Mouse (Mus musculus) midbrain, embryonic 11.5 days (tissue): ENCODE measurements around the gene Srrd. TPM values are rescaled to one million over a fixed set of nuclear protein-coding genes. Genes with fewer than 3 reads are reported as not detected.

ENCODE experiments used
- ATAC-seq: fragments of 200-750 bp; cut with Nextera tagmentation; 2 replicates; pipeline ENCODE4 v1.8.0; 2017; ENCODE audit warnings: moderate TSS enrichment, moderate library complexity; ENCODE audit not compliant: low FRiP score
- DNase-seq: peaks from one replicate; pipeline ENCODE4 v3.0.0; 2015; ENCODE audit warnings: low spot score; ENCODE audit errors: missing footprints
- H3K27ac ChIP-seq: fragments of 300-500 bp; sonication (generic); 2 replicates; pipeline ENCODE4 v1.5.1; 2014; ENCODE audit warnings: low read depth, low read length
- H3K27me3 ChIP-seq: fragments of 300-500 bp; sonication (generic); 2 replicates; pipeline ENCODE4 v1.6.1; 2014; ENCODE audit warnings: mild to moderate bottlenecking, low read length, moderate library complexity, mixed read lengths; ENCODE audit not compliant: control insufficient read depth, insufficient read depth
- H3K36me3 ChIP-seq: fragments of 300-500 bp; sonication (generic); 2 replicates; pipeline ENCODE4 v1.6.1; 2014; ENCODE audit warnings: mild to moderate bottlenecking, low read length, moderate library complexity, mixed read lengths; ENCODE audit not compliant: control insufficient read depth, insufficient read depth
- H3K4me1 ChIP-seq: fragments of 300-500 bp; sonication (generic); 2 replicates; pipeline ENCODE4 v1.6.1; 2014; ENCODE audit warnings: low read length; ENCODE audit not compliant: control insufficient read depth, insufficient read depth
- H3K4me2 ChIP-seq: fragments of 300-500 bp; sonication (generic); 2 replicates; pipeline ENCODE4 v1.6.1; 2014; ENCODE audit warnings: mild to moderate bottlenecking, moderate library complexity
- H3K4me3 ChIP-seq: fragments of 300-500 bp; sonication (generic); 2 replicates; pipeline ENCODE4 v1.5.1; 2014; ENCODE audit warnings: low read depth, low read length
- H3K9ac ChIP-seq: fragments of 300-500 bp; sonication (generic); 2 replicates; pipeline ENCODE4 v1.6.1; 2014; ENCODE audit warnings: low read length
- H3K9me3 ChIP-seq: fragments of 300-500 bp; sonication (generic); 2 replicates; pipeline ENCODE4 v1.6.1; 2016; ENCODE audit warnings: low read length; ENCODE audit not compliant: control insufficient read depth
- WGBS: fragments of 180-500 bp; shearing (Covaris S2); extraction: QIAGEN DNeasy Blood & Tissue Kit; methylation state at CpG from one replicate; pipeline ENCODE4 v1.1.7; 2014; 5-methylcytosine and 5-hydroxymethylcytosine counted together
- polyA plus RNA-seq: library from polyadenylated mRNA; unstranded; fragments of >200 nt; fragmentation: Nextera tagmentation; extraction: Ambion mirVana; gene quantifications from 2 replicates; pipeline ENCODE4 v1.2.1, GENCODE M21; 2014

Gene Srrd
- polyA plus RNA-seq, 1 experiment from 2014 or later: 46.0 TPM

- no peak for DNase-seq
- 64% methylated on average over 5 of the region's 5 CpGs for WGBS
- Histone ChIP-seq H3K4me1 (no peaks in the 10 kb centered on the region; the same call in 1 of the 2 replicates), H3K9ac (no peak overlapping the region), H3K27ac (no peak overlapping the region), H3K27me3 (no peaks in the 10 kb centered on the region), H3K4me3 (no peak overlapping the region), H3K36me3 (no peaks in the 10 kb centered on the region), H3K4me2 (no peak overlapping the region), H3K9me3 (no peaks in the 10 kb centered on the region)
- no peak for ATAC-seq
Observed at GRCm38 (mm10) chr5:112317328-112317727, 25.5 kb downstream of the Srrd start.

- Histone ChIP-seq H3K4me3 (no peak overlapping the region), H3K27ac (no peak overlapping the region), H3K4me1 (no peaks in the 10 kb centered on the region; the same call in 1 of the 2 replicates), H3K27me3 (no peaks in the 10 kb centered on the region), H3K36me3 (no peaks in the 10 kb centered on the region), H3K4me2 (no peak overlapping the region), H3K9me3 (no peaks in the 10 kb centered on the region), H3K9ac (no peak overlapping the region)
- 60% methylated on average over 5 of the region's 5 CpGs for WGBS
- ATAC-seq (no peak), DNase-seq (no peak)
Observed at GRCm38 (mm10) chr5:112316468-112316867, 26.4 kb downstream of the Srrd start.

- WGBS: 61% methylated on average over 11 of the region's 11 CpGs
- H3K27me3 ChIP-seq: no peaks in the 10 kb centered on the region
- H3K9ac ChIP-seq: no peak overlapping the region
- H3K4me3 ChIP-seq: no peak overlapping the region
- no peaks in the 10 kb centered on the region for H3K36me3 ChIP-seq
- ATAC-seq (no peak), DNase-seq (no peak)
- no peak overlapping the region for H3K4me2 ChIP-seq
- H3K4me1 ChIP-seq: no peaks in the 10 kb centered on the region; the same call in 1 of the 2 replicates
- H3K27ac ChIP-seq: no peak overlapping the region
- H3K9me3 ChIP-seq: no peaks in the 10 kb centered on the region
Observed at GRCm38 (mm10) chr5:112313222-112313885, 29.5 kb downstream of the Srrd start.

DNA sequence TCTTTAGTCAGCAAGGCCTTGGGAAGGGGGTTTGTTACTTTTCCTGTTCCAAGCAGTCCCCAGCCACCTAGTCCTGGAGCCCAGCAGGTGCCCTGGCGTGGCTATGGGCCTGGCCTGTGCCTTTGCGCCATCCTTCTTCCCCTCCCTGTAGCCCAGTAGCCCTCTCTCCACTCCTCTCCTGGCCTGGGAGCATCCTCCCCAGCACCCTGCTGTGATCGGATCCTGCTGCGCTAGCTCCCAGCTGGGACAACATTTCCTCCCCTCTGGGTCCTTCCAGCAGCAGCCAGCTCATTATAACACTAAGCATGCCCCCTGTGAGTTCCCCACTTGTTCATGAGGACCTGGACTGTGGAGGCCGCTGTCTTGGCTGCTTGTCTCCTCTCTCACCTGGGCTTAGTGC lies 37.0 kb downstream of the Srrd start:
- 53% methylated on average over 5 of the region's 5 CpGs for WGBS
- DNase-seq: no peak
- no peak overlapping the region for H3K9ac ChIP-seq
- H3K4me2 ChIP-seq: no peak overlapping the region
- no peaks in the 10 kb centered on the region for H3K4me1 ChIP-seq
- H3K9me3 ChIP-seq: no peaks in the 10 kb centered on the region
- H3K36me3 ChIP-seq: peaks cover 3% of the 10 kb centered on the region; the same call in 1 of the 2 replicates
- H3K27ac ChIP-seq: no peak overlapping the region
- H3K27me3 ChIP-seq: no peaks in the 10 kb centered on the region
- no peak for ATAC-seq
- no peak overlapping the region for H3K4me3 ChIP-seq

- no peak for DNase-seq
- no peak overlapping the region for H3K4me2 ChIP-seq
- H3K36me3 ChIP-seq: no peaks in the 10 kb centered on the region
- no peak overlapping the region for H3K9ac ChIP-seq
- no peaks in the 10 kb centered on the region for H3K9me3 ChIP-seq
- 91% methylated on average over 5 of the region's 5 CpGs for WGBS
- no peak overlapping the region for H3K4me3 ChIP-seq
- no peak overlapping the region for H3K27ac ChIP-seq
- no peaks in the 10 kb centered on the region for H3K27me3 ChIP-seq
- no peaks in the 10 kb centered on the region for H3K4me1 ChIP-seq
- ATAC-seq: no peak
Observed at GRCm38 (mm10) chr5:112302310-112302709, 40.5 kb downstream of the Srrd start.

DNA sequence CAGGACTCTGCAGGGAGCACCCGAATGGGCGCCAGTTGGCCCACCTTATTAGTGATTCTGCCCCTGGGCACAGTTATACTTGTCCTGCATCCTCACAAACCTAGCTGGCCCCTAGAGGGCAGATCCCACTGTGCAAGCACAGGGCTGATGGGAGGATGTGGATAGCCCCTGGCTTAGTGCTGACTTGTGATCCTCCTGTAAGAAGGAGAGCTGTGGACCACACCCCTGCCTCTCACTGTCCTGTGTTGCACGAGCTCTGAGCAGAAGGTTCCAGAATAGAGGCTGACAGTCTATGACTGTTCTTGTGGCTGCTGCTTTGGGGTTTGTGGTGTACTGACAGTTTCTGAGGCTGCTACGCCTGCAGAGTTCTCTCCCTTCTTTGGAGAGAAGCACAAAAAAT lies 41.1 kb downstream of the Srrd start:
- H3K4me2 ChIP-seq: no peak overlapping the region
- H3K4me1 ChIP-seq: no peaks in the 10 kb centered on the region
- H3K27ac ChIP-seq: no peak overlapping the region
- no peaks in the 10 kb centered on the region for H3K9me3 ChIP-seq
- H3K9ac ChIP-seq: no peak overlapping the region
- H3K27me3 ChIP-seq: no peaks in the 10 kb centered on the region
- DNase-seq: no peak
- WGBS: 80% methylated on average over 4 of the region's 4 CpGs
- H3K36me3 ChIP-seq: no peaks in the 10 kb centered on the region
- H3K4me3 ChIP-seq: no peak overlapping the region
- ATAC-seq: no peak

DNA sequence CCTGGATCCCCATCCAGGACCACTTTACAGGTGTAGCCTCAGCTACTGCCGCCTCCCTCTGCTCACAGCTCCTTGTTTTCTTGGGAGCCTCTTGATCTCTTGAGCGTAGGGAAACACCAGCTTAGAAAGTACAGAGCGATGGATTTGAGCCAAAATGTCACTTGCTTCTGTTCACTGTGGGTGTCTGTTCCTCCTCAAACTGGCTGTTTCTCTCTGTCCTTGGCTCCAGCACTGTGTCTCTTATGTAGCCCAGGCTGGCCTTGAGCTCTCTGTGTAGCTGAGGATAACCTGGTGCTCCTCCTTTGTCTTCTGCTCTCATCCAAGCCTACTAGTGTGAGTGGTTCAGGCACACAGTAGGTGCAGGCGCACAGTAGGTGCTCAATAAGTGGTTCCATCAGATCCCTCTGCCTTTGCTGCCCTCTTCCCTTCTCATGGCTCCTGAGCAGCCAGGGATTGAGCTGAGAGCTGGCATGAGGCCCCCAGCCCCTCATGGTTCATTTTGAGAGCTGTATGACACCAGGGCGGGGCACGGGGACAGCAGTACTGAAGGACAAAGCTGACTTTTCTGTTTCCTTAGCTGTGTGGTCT lies 42.0 kb downstream of the Srrd start:
- no peak overlapping the region for H3K27ac ChIP-seq
- H3K27me3 ChIP-seq: no peaks in the 10 kb centered on the region
- no peaks in the 10 kb centered on the region for H3K4me1 ChIP-seq
- DNase-seq (no peak), ATAC-seq (no peak)
- H3K9ac ChIP-seq: no peak overlapping the region
- H3K9me3 ChIP-seq: no peaks in the 10 kb centered on the region
- 96% methylated on average over 6 of the region's 6 CpGs for WGBS
- H3K4me3 ChIP-seq: no peak overlapping the region
- H3K36me3 ChIP-seq: no peaks in the 10 kb centered on the region
- H3K4me2 ChIP-seq: no peak overlapping the region

- no peak overlapping the region for H3K27ac ChIP-seq
- 90% methylated on average over 2 of the region's 2 CpGs for WGBS
- ATAC-seq: no peak
- H3K36me3 ChIP-seq: no peaks in the 10 kb centered on the region
- H3K4me3 ChIP-seq: no peak overlapping the region
- no peak overlapping the region for H3K4me2 ChIP-seq
- DNase-seq: no peak
- H3K9me3 ChIP-seq: no peaks in the 10 kb centered on the region
- H3K4me1 ChIP-seq: peaks cover 5% of the 10 kb centered on the region
- no peak overlapping the region for H3K9ac ChIP-seq
- H3K27me3 ChIP-seq: no peaks in the 10 kb centered on the region
Observed at GRCm38 (mm10) chr5:112300112-112300511, 42.7 kb downstream of the Srrd start.

GRCm38 (mm10) chr5:112299399-112299798 lies 43.4 kb downstream of the Srrd start:
- DNase-seq (no peak), ATAC-seq (no peak)
- WGBS: 91% methylated on average over 4 of the region's 4 CpGs
- Histone ChIP-seq H3K27ac (no peak overlapping the region), H3K4me1 (peaks cover 10% of the 10 kb centered on the region), H3K4me3 (no peak overlapping the region), H3K9me3 (no peaks in the 10 kb centered on the region), H3K9ac (no peak overlapping the region), H3K27me3 (no peaks in the 10 kb centered on the region), H3K4me2 (no peak overlapping the region), H3K36me3 (no peaks in the 10 kb centered on the region)
